Mouse (Mus musculus): Measurements from ENCODE around the gene Rassf3.
A peak's percentile ranks its signal among the peaks of the same experiment; 100 is the strongest.

Rassf3 gene

DNA sequence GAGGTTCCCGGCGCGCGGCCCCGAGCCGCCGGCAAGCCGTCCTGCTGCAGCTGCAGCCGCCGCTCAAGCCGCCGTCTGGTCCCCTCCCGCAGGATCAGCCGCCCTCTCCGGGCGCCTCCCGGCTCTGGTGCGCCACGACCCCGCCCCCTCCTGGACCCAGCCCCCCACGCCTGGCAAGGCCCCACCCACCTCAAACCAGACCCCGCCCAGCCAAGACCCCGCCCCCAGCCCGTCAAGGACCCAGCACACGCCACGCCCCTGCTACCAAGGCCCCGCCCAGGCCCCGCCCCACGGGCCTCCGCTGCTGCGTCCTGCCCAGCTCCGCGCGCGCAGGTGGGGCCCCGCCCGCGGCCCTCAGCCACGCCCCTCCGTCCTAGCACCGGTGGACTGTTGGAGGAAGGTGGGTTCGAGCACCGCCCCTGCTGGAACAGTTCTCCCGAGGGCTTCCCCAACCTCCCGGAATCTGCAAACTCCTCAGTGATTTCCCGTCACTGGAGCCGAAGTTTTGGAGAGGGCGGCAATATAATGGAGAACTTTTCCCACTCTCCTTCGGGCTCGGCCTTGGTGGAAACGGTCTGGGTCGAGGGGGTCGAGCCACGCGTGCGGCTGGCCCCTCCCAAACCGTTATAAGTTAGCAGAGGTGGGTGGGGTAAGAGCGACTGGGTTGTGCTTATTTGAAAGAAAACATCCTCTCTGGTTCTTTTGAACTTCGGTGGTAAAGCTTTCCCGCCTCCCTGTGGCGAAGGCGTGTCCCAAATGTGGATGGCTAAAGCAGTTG, at the start of gene Rassf3:
Gene Rassf3, minus strand, starts transcription at position 158 of the 778 bp plus-strand sequence.
- DNase-seq (ENCODE audit: low read depth, low spot score) = peak; percentile 84

DNA sequence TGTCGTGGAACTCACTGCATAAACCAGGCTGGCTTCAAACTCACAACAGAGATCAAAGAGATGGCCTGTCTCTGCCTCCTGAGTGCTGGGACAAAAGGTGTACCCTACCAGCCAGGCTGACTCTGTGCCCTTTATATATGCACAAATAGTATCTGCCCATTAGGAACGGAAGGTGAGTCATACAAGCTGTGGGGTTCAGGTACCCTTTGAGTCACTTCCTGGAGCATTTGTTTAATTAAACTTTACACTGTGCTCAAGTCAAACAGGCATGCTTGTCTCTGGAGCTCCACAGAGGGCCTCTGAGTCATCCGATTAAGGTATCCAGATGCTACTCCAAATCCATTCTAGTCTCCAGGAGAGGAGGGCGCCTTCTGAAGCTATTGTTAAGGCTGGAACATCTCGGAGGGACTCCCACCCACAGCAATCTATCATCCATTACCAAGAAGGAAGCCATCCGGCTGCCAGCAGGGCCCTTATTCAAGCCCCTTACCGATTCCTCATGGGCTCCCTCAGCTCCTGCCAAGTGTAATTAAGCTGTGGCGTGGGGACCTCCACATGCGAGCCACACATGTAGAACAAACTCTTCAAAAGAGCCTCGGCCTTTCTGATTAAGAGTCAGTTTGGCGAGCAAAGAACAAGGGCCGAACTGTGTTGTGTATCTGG, 44.9 kb upstream of the Rassf3 start:
- no peak for DNase-seq (ENCODE audit: low read depth, low spot score)

DNA sequence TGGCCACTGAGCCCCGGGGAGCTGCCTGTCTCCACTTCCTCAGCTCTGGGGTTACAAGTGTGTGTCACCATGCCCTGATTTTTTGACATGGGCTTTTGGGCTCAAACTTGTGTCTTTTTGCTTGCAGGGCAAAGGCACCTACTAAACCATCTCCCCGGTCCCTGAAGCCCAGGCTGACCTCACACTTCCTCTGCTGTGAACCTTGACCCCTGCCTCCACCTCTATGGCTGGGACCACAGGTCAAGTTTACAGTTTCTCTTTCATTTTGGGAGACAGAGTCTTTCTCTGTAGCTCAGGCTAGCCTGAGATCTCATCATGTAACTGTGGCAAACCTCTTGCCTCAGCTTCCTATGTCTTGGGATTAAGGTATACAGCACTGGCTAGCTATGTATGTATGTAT, 43.6 kb upstream of the Rassf3 start:
- DNase-seq (ENCODE audit: low read depth, low spot score) = no peak

DNA sequence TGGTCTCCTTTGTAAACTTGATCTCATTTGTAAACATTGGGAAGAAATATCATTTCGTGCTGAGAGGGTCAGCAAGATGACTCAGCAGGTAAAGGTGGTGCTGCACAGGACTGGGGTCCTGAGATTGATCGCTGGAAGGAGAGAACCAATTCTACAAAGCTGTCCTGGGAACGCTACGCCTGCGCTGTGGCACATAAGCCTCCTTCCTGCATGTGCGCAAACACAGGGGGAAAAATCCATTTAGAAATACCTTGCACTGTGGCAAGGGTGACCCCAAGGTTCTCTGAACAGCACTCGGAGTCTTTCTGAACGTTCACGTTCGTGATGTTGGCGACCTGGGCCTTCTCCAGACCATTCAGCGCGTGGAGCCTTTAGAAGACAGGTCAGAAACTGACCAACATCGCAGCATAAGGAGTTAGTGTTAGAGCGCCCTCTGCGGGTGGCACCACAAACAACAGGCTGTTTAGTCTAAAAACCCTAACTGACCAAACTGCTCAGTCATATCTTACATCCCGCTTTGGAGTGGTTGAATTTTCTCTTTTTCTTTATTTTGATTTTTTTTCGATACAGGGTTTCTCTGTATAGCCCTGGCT, 40.0 kb upstream of the Rassf3 start:
- DNase-seq (ENCODE audit: low read depth, low spot score) = peak; percentile 51

DNA sequence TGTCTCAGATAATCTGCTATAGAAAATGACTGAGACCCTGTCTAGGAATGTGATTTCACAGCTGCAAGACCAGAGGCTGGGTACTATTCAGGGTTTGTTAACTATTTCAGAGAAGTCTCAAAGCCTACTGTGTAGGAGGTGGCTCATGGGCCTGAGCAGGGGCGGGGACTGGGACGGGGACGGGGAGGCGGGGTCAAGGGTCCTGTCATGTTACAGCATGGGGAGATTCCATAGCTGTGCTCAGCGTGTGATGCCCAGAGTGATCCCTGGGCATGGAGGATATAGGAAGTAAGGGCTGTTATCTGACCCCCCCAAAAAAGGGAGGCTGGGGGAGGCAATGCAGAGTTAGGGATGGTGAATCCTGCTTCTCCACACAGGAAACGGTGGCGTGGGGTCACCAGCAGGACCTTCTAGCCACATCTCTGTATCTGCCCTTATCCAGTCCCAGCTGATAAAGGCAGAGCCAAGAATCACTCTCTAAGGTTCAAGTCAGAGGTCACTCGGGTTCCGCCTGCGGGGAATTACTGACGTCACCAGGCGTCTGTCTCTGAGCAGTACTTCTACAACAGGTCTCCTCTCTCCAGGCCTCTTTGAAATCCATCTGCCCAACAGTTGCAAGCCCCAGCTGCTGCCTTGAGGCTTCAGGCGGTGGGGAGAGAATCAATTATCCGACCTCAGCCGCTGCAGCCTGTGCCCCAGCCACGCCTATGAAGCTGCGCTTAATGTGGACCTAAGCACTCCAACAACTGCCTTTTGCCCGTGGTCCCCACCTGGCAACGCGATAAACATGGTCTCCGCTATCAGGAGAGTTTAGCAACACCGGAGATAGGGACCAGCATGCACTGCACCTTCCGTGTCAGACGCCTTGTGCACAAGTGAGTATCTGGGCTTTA, 33.9 kb upstream of the Rassf3 start:
- DNase-seq (ENCODE audit: low read depth, low spot score) = no peak

DNA sequence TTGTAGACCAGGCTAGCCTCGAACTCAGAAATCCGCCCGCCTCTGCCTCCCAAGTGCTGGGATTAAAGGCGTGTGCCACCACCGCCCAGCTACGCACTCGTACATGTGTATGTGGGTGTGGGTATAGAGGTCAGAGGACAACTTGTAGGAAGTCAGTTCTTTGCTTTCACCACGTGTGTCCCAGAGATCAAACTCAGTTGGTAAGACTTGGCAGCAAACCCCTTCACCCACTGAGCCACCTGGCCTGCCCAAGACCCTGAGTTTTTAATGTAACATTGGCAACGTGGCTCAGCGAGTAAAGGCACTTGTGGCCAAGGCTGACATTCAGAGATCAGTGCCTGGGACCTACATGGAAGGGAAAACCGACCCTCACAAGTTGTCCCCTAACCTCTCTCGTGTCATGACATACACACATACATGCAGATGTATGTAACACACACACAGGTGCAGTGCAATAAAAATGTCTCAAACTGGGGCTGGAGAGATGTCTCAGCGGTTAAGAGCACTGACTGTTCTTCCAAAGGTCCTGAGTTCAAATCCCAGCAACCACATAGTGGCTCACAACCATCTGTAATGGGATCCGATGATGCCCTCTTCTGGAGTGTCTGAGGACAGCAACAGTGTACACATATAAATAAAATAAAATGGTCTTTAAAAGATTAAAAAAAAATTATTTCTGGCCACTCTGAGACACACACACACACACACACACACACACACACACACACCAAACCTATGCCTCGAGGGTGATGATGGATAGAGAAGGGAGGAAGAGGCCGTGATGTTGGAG, 31.8 kb upstream of the Rassf3 start:
- no peak for DNase-seq (ENCODE audit: low read depth, low spot score)

DNA sequence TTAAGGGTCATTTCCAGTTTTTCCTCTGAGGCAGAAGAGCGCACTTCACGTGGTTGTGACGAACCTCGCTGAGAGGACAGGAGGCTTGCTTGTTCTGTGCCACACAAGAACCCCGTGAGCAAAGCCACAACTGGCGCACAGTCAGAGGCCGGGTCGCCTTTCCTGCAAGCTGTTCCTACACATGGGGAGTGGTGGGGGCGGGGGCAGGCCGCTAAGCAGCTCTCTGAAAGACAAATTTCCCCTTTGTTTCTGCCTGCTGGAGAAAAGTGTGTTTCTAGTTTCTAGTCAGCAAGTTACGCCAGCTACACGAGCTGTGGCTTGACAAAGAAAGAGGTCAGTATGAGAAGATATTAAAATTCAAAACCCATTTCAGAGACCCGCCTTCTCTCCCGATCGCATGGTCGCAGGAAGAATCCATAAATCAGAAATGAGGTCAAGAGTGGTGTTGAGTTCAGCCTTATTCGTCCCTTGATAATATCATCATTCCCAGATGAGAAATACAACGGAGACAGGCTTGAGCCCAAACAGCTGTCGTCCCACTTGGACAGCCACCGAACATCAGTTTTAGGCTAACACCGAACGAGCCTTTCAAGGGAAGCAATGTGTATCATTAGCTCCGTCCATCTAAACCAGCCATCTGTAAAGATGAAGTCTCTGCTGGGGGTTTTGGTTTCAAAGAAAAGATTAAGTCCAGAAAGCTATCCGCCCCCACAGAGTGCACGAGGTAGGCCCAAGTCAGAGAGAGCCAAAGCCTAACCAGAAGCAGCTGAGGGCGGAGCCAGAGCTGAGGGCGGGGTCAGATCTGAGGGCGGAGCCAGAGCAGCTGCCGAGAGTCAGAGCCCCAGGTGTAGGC, 30.8 kb upstream of the Rassf3 start:
- no peak for DNase-seq (ENCODE audit: low read depth, low spot score)

DNA sequence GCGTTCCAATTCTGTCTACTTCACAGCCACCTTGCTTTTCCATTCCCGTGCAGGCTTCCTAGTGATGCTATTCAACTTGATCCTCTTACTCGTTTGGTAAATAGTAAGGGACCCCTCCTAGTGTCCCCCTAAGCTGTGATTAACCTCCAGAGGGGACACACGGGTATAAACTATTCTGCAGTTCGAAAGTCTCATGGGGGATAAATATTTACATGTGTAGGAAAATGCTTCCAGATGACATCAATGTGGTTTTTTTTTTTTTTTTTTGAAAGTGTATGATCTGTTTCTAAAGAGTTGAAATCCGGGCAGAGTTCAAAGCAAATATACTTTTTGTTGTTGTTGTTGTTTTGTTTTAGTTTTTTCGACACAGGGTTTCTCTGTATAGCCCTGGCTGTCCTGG, 29.8 kb upstream of the Rassf3 start:
- DNase-seq (ENCODE audit: low read depth, low spot score) = no peak

DNA sequence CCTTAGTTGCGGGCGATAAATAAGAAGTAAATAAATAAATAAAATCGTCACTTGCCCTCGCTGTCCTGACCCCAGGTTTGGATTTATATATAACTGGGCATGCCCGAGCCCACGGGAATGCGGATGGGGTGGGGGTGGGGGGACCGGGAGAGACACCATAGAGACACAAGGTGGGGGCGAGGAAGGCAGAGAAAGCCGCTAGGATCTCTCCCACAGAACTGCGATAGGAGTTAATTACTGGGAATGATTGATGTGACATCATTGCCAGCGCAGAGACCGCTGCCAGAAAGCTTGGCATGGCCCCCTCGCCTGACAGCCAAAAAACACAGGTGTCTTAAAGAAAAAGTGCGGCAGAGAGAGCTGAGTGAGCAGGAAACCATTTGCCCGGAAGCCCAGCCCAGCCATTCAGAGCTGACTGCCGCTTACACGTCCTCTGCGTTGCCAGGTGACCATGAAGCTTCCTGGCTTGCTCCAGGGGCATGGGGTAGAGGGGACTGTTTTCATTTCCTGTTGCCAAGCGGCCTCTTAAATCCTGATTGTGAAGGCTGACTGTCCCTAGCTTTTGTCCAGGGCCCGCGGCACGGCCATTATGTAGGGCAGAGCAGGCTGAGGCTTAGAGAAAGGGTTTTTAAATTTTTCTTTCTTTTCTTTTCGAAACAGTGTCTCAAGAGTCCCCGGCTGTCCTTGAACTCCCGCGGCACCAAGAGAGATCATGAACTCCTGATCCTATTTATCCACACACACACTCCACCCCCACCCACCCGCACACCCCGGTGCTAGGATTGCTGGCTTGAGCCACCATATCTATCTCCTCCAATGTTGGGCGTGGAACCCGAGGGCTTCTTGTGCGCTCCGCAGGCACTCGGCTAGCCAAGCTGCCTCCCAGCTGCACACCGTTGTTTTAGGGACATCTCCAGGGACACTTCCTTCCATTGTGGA, 29.1 kb upstream of the Rassf3 start:
- no peak for DNase-seq (ENCODE audit: low read depth, low spot score)

DNA sequence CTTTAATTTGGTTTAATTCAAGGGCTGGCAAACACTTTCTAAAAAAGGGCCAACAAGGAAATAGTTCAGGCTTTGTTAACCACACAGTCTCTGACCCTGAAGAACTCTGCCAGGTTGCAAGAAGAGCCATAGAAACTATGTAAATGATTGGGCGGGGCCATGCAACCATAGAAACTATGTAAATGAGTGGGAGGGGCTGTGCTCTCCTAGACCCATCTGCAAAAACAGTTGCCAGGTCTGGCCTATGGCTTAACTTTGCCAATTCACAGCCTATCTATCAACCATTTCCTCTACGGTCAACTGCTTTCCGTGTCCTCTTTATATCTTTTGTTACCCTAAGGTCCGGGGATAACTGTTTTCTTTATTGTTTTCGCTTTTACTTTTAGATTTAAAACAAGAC, 25.0 kb upstream of the Rassf3 start:
- no peak for DNase-seq (ENCODE audit: low read depth, low spot score)

DNA sequence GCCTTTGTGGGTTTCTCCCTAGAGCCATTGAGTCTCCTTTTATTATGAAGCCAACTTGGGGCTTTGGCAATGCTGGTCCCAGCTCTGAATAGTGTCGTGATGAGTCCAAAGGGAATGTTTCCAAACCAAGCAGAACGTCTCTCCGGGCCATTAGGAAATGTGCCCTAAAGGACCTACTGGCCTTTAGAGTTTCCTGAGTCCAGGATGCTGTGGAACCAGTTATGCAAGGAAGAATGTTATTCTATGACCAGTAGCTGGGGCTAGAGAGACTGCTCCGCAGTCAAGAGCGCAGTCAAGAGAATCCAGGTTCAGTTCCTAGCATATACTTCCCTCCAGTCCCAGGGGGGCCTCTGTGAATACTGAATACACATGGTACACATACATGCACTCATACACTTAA, 23.9 kb upstream of the Rassf3 start:
- DNase-seq (ENCODE audit: low read depth, low spot score) = no peak

DNA sequence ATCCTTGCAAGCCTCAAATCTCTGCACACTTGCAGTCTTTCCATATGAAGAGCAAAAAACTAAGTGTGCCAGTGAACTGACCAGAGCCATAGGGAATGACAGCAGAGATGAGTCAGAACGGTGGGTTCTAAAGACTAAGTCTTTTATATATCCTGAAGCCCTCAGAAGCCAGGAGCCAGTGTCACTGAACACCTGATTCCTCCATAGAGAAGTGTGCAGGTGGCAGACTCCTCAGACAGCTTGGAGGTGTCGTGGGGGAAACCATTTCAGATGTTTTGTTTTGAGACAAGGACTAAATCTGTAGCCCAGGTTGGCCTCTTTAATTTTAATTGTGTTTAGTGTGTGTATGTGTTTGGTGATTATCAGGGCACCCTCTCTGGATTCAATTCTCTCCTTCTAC, 22.9 kb upstream of the Rassf3 start:
- no peak for DNase-seq (ENCODE audit: low read depth, low spot score)

DNA sequence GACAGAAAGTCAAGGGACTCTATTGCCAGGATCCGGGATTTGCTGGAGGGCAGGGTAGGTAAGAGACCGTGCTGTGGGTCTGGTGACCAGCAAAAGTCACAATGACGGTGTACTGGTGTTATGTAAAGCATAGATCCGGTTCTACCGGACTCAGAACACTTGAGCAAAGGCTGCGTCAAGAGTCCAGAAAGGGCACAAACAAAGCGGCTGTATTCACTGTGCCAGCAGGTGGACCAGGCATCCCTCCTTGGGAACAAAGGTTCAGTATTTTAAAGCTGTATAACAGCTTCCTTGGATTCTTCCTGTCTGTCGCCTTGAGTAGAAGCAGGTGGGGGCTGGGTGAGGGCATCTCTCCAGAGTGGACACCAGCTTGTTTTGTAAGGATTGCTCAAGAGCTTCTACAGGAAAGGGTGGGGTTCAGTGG, 22.3 kb upstream of the Rassf3 start:
- no peak for DNase-seq (ENCODE audit: low read depth, low spot score)

DNA sequence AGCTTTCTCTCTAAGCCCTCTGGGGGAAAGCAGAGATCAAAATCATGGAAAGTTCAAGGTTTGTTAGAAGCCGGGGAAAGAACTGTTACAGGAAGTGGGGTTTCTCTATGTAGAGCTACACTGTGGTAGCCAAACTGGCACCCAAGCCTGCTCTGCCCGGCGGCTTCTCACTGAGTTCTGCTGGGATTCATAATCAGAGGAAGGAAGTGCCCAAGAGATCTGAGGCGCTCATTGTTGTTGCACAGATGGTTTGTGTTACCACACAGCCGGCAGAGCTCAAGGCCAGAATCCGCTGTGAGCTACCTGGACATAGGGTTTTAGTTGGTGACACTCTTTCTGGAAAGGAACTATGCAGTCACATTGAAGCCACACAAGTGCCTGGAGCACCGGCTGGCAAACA, 21.8 kb upstream of the Rassf3 start:
- no peak for DNase-seq (ENCODE audit: low read depth, low spot score)

DNA sequence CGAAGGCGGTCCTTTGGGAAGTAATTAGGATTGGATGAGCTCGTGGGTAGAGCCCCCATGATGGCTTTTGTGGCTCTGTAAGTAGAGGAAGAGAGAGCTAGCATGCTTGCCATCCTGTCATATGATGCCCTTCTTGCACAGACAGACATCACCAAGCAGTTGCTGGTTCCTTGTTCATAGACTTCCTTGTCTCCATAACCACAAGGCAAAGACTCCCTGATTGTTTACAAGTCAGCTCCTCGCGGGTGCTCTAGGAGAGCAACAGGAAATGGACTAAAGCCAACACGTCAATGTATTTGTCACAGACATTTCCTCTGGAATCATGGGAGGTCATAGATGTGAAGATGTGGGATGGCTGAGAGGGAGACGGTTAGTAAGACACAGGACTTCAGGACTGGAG, 20.5 kb upstream of the Rassf3 start:
- DNase-seq (ENCODE audit: low read depth, low spot score) = no peak

DNA sequence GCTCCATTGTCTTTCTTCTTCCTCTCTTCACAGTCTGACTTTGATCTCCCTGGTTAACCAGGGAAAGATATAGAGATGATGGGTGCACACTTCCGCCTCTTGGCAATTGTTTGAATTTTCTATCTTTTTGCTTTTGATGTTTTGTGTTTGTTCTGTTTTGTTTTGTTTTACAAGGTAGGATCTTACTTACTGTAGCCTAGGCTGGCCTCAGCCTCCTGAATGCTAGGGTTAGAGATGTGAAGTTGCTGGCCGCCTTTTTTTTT, 17.9 kb upstream of the Rassf3 start:
- no peak for DNase-seq (ENCODE audit: low read depth, low spot score)

DNA sequence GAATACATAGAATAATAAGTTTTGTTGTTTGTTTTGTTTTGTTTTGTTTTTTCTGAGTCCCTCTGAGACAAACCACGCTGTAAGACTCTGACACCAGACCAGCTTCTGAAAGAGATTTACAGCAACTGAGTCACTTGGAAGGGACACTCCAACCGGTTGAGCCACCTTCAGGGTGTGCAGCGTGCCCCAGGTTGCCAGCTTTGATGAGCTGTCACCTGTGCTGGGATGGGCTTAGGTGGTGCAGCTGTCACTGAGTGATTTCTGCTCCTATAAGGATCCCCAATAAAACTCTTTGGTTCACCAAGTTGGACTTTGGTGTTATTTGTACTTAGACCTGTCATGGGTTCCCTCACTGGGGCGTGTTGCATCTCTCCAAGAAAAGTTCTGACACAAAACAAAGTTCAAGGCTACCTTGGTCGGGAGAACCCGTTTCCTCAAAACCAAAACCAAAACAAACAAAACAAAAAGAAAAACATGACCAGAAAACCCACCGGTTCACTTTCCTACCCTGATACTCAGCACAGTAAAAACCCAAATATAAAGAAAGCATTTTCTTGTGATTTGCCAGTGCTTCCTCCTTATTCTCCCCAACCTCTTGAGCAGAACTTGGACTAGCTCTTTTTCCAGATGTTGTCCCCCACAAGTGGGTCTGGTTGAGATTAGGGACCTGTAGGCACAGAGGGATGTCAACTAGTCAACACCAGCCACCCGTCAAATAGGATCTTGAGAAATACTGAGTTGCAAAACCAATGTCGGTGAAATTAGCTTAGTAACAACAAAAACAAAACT, 17.4 kb upstream of the Rassf3 start:
- DNase-seq (ENCODE audit: low read depth, low spot score) = no peak

DNA sequence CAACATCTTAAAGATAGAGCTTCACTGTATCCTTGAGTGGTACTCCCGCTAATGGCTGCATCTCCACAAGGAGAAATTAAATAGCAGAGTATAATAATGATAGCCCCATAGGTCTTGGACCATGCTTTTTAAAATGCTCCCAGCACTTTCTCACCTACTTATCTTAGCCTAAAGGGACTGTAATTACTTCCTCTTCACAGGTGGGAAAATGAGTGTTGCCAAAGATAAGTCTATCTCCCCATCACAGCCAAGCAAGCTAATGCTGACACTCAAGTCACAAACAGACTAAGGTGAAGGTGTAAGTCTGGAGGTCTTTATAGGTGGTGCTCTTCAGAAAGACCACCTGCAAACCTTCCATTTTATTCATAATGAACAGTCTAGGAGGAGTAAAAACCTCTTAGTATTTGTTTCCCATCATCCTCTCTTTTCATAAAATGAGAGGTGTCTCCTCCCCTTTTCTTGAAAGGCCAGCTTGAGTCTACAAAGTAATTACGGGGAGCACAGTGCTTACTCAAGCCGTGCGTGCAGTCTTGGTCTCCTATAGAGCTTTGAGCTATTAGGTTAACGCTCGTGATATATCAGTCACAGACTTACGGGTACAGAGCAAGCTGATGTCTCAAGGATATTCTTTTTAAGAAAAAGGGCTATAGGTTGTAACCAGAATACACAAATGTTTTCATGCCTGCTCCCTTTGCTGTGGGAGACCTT, 16.6 kb upstream of the Rassf3 start:
- no peak for DNase-seq (ENCODE audit: low read depth, low spot score)
